Comparison of ENCODE assay signal across 15 mouse cellular contexts in the genomic region with DNA sequence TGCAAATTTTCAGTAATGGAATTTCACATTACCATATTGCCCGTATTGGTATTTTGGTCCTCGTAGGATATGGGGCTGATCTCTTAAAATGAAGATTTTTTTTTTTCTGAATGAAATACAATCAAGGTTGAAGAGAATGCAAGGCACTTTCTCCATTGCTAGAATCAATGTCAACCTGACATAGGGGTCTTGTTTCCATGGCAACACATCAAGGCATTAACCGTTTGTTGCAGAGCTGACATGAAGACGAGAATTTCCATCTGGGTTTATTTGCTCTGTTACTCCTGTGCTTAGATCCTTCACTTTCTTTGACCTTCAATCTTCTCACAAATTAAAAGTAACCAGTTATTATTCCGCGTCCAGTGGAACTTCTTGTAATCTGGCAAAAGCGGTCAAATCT.
DNase-seq lines count a peak whose midpoint lies in the region; ATAC-seq and TF ChIP-seq lines count a peak whose summit lies in the region.
"Had no signal": no experiment of that assay in that cellular context is flagged by ENCODE, and none has a peak within 500 bp of the region (broad histone marks: within the 10 kb centered on the region; RNA-seq: fewer than 3 reads in every experiment).

No protein-coding gene starts in this region.

- H3K9ac ChIP-seq in hindbrain, embryonic 11.5 days (ENCODE audit: low read depth, low read length), result no peak overlapping the region
- H3K9ac ChIP-seq in hindbrain, embryonic 14.5 days, result no peak overlapping the region
- H3K9ac ChIP-seq in midbrain, postnatal 0 days (replicated peaks; ENCODE audit: low read length, poor library complexity, severe bottlenecking), result no peak overlapping the region
- H3K9ac ChIP-seq: heart, embryonic 12.5 days; kidney, embryonic 15.5 days had no signal

- no peaks in the 10 kb centered on the region for H3K9me3 ChIP-seq in hindbrain, embryonic 11.5 days (ENCODE audit: control insufficient read depth, low read length)
- no peaks in the 10 kb centered on the region for H3K9me3 ChIP-seq in hindbrain, embryonic 10.5 days
- H3K9me3 ChIP-seq in hindbrain, embryonic 14.5 days (ENCODE audit: control insufficient read depth, low read length), result no peaks in the 10 kb centered on the region
- no peaks in the 10 kb centered on the region for H3K9me3 ChIP-seq in midbrain, postnatal 0 days (ENCODE audit: low read length)
- H3K9me3 ChIP-seq: heart, embryonic 12.5 days; kidney, embryonic 15.5 days had no signal

- H3K36me3 ChIP-seq in hindbrain, embryonic 11.5 days (ENCODE audit: control insufficient read depth, insufficient read depth, low read length), result no peaks in the 10 kb centered on the region
- no peaks in the 10 kb centered on the region for H3K36me3 ChIP-seq in hindbrain, embryonic 10.5 days
- H3K36me3 ChIP-seq in hindbrain, embryonic 14.5 days (replicated peaks; ENCODE audit: control insufficient read depth, insufficient read depth), result no peaks in the 10 kb centered on the region
- no peaks in the 10 kb centered on the region for H3K36me3 ChIP-seq in midbrain, postnatal 0 days (ENCODE audit: insufficient read depth, low read length)
- H3K36me3 ChIP-seq: heart, embryonic 12.5 days; kidney, embryonic 15.5 days had no signal

- H3K27me3 ChIP-seq in hindbrain, embryonic 11.5 days (ENCODE audit: control insufficient read depth, insufficient read depth, low read length), result no peaks in the 10 kb centered on the region
- no peaks in the 10 kb centered on the region for H3K27me3 ChIP-seq in hindbrain, embryonic 10.5 days (ENCODE audit: insufficient read depth, poor library complexity, severe bottlenecking)
- H3K27me3 ChIP-seq in hindbrain, embryonic 14.5 days (ENCODE audit: control insufficient read depth, insufficient read depth, low read length), result no peaks in the 10 kb centered on the region
- H3K27me3 ChIP-seq in midbrain, postnatal 0 days (ENCODE audit: insufficient read depth, low read length), result no peaks in the 10 kb centered on the region
- H3K27me3 ChIP-seq: heart, embryonic 12.5 days; kidney, embryonic 15.5 days had no signal

- no peak overlapping the region for H3K4me2 ChIP-seq in hindbrain, embryonic 11.5 days (replicated peaks; ENCODE audit: low read depth, low read length)
- 0 out of 2 replicates have a peak overlapping the region, but pooled peaks have one; percentile 4 for H3K4me2 ChIP-seq in hindbrain, embryonic 14.5 days (replicated peaks)
- no peak overlapping the region for H3K4me2 ChIP-seq in midbrain, postnatal 0 days (ENCODE audit: low read depth, low read length, poor library complexity, severe bottlenecking)
- H3K4me2 ChIP-seq: heart, embryonic 12.5 days; kidney, embryonic 15.5 days; liver, embryonic 11.5 days had no signal

- no peak overlapping the region for H3K27ac ChIP-seq in hindbrain, embryonic 11.5 days (ENCODE audit: low read depth, low read length)
- no peak overlapping the region for H3K27ac ChIP-seq in hindbrain, embryonic 10.5 days
- H3K27ac ChIP-seq in hindbrain, embryonic 14.5 days, result peak overlapping the region; percentile 23; the same call in 1 of the 2 replicates
- no peak overlapping the region for H3K27ac ChIP-seq in midbrain, postnatal 0 days (ENCODE audit: low read depth, low read length)
- H3K27ac ChIP-seq: kidney, embryonic 15.5 days had no signal

- 59% methylated on average over 7 of the region's 7 CpGs for WGBS in hindbrain, embryonic 11.5 days
- 70% methylated on average over 7 of the region's 7 CpGs for WGBS in hindbrain, embryonic 10.5 days
- 52% methylated on average over 7 of the region's 7 CpGs for WGBS in hindbrain, embryonic 14.5 days
- WGBS in midbrain, postnatal 0 days, result 39% methylated on average over 7 of the region's 7 CpGs

- no peaks in the 10 kb centered on the region for H3K4me1 ChIP-seq in hindbrain, embryonic 11.5 days (replicated peaks; ENCODE audit: control insufficient read depth, insufficient read depth, low read length)
- H3K4me1 ChIP-seq in hindbrain, embryonic 10.5 days (replicated peaks), result peaks cover 18% of the 10 kb centered on the region
- peaks cover 12% of the 10 kb centered on the region for H3K4me1 ChIP-seq in hindbrain, embryonic 14.5 days (replicated peaks; ENCODE audit: control insufficient read depth, insufficient read depth, low read length)
- peaks cover 4% of the 10 kb centered on the region; the same call in 1 of the 2 replicates for H3K4me1 ChIP-seq in midbrain, postnatal 0 days (ENCODE audit: insufficient read depth, low read length)

- no peak overlapping the region for H3K4me3 ChIP-seq in hindbrain, embryonic 11.5 days (ENCODE audit: low read depth, low read length)
- H3K4me3 ChIP-seq in hindbrain, embryonic 10.5 days, result no peak overlapping the region
- H3K4me3 ChIP-seq in hindbrain, embryonic 14.5 days (replicated peaks; ENCODE audit: low read length), result no peak overlapping the region
- no peak overlapping the region for H3K4me3 ChIP-seq in midbrain, postnatal 0 days (ENCODE audit: low read depth, low read length)
- H3K4me3 ChIP-seq: heart, embryonic 12.5 days; kidney, embryonic 15.5 days had no signal

- peak; percentile 31 for DNase-seq in hindbrain, embryonic 11.5 days (ENCODE audit: low spot score)
- no peak for DNase-seq in hindbrain, embryonic 10.5 days (ENCODE audit: low spot score)
- DNase-seq in embryo, embryonic 11 days, result peak; percentile 67
- DNase-seq in hindbrain, embryonic 14.5 days (ENCODE audit: low spot score), result peak; percentile 73
- DNase-seq in midbrain, postnatal 0 days (ENCODE audit: low spot score), result peak; percentile 77
- no peak for DNase-seq in cerebellum, adult 18-20 months
- DNase-seq in frontal cortex, adult 2 months (ENCODE audit: extremely low spot score in 1 of 2, low spot score in 1 of 2), result no peak
- DNase-seq: layer of hippocampus, postnatal 36 days; lung, adult 2 months; lung, postnatal 36 days; right cerebral cortex, postnatal 4 days; thymus, postnatal 25 days had no signal

- no peak for TF ChIP-seq CTCF in midbrain, postnatal 0 days (IDR thresholded peaks at IDR 0.05)

- peak; percentile 28; the same call in 1 of the 2 replicates for ATAC-seq in hindbrain, embryonic 11.5 days (ENCODE audit: low FRiP score)
- peak; percentile 54; the same call in 1 of the 2 replicates for ATAC-seq in hindbrain, embryonic 14.5 days (ENCODE audit: low FRiP score)
- no peak; the same call in 1 of the 2 replicates for ATAC-seq in midbrain, postnatal 0 days (ENCODE audit: low FRiP score)

Comparison
In these comparisons a context has a peak if more than half of its experiments do, and no peak if none do; other contexts are left out.
1. DNase-seq: peak in hindbrain, embryonic 11.5 days (single experiment), embryo, embryonic 11 days (single experiment), hindbrain, embryonic 14.5 days (single experiment) and midbrain, postnatal 0 days (single experiment); none in hindbrain, embryonic 10.5 days (single experiment), cerebellum, adult 18-20 months (0 of 2) and frontal cortex, adult 2 months (0 of 2).